Mouse (Mus musculus) G1E (cell line): ENCODE data around the gene Pitpnc1. TPM values are rescaled to one million over a fixed set of nuclear protein-coding genes. Genes with fewer than 3 reads are reported as not detected.

Experiments used
- ATAC-seq: 2 replicates; pipeline ENCODE4 v1.8.0; 2016; ENCODE audit warnings: mild to moderate bottlenecking; ENCODE audit not compliant: insufficient number of reproducible peaks, poor library complexity, low FRiP score, severe bottlenecking; ENCODE audit errors: extremely low read depth
- DNase-seq: peaks from one replicate; pipeline ENCODE4 v3.0.0; 2012; ENCODE audit warnings: low spot score
- H3K27me3 ChIP-seq: 2 replicates; pipeline ENCODE4 v1.6.1; 2012; ENCODE audit warnings: mild to moderate bottlenecking, low read length, inconsistent platforms; ENCODE audit not compliant: insufficient read depth
- H3K36me3 ChIP-seq: replicated peaks from 2 replicates; pipeline ENCODE3; 2012; ENCODE audit warnings: mild to moderate bottlenecking, inconsistent platforms
- H3K4me1 ChIP-seq: 2 replicates; pipeline ENCODE4 v1.6.1; 2012; ENCODE audit warnings: low read depth, low read length, inconsistent platforms, mixed read lengths; ENCODE audit not compliant: insufficient read depth
- H3K4me3 ChIP-seq: 2 replicates; pipeline ENCODE4 v1.5.1; 2012; ENCODE audit warnings: low read depth, mild to moderate bottlenecking, inconsistent platforms, low read length, moderate library complexity, mixed read lengths
- H3K9me3 ChIP-seq: replicated peaks from 2 replicates; pipeline ENCODE4 v1.6.1; 2012; ENCODE audit warnings: inconsistent platforms
- CTCF ChIP-seq: IDR thresholded peaks from 2 replicates; pipeline ENCODE4 v1.5.1; 2012; ENCODE audit warnings: low read depth, low read length, inconsistent platforms, mixed read lengths
- GATA1 ChIP-seq: IDR thresholded peaks from 2 replicates; pipeline ENCODE4 v1.6.1; 2012; ENCODE audit warnings: borderline replicate concordance, low read length, inconsistent platforms, mixed read lengths
- GATA2 ChIP-seq: IDR thresholded peaks from 2 replicates; pipeline ENCODE4 v1.6.1; 2012; ENCODE audit warnings: low read depth, low read length, inconsistent platforms, borderline replicate concordance
- POLR2AphosphoS5 ChIP-seq: IDR thresholded peaks from 2 replicates; pipeline ENCODE4 v1.6.1; 2012; ENCODE audit warnings: low read depth, low read length, inconsistent platforms; ENCODE audit not compliant: insufficient replicate concordance
- TAL1 ChIP-seq: conservative IDR thresholded peaks from 2 replicates; pipeline ENCODE4 v1.6.1; 2012; ENCODE audit warnings: low read depth, low read length, inconsistent platforms, mixed read lengths
- polyA plus RNA-seq: library from polyadenylated mRNA; stranded (reverse); fragments of >175 nt; gene quantifications from 2 replicates; pipeline ENCODE4 v1.2.3, GENCODE M21; 2012
- total RNA-seq, 2 experiments: library from RNA; stranded (forward) in 1 of 2; stranded (reverse) in 1 of 2; fragments of 200-1000 nt in 1 of 2; fragments of >200 nt in 1 of 2; fragmentation: Nextera tagmentation in 1 of 2; gene quantifications; 2 replicates each; pipeline ENCODE4 v1.2.3; 2014 to 2017

The Pitpnc1 gene
- total and polyA plus RNA-seq, 3 experiments = 9.9 to 53.5 (median 31.5) TPM

DNA sequence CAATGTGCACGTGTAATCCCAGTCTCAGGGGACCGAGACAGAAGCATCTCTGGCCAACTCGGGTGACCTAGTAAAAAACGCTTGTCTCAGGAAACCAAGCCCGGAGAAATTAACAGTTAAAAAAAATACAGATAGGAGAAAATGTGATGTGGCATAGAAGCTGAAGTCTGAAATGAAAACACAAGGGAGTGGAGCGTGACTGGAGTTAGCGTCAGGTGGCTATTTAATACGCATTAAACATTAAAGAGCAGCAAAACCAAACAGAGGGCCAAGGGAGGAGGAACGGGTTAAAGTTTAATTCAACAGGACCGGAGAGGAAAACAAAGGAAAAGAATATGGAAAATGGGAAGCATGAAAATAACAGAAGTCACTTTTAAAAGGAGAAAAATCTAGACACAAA is 67.2 kb downstream of the Pitpnc1 start:
- ATAC-seq (no peak), DNase-seq (no peak)
- Histone ChIP-seq H3K9me3 (no peaks in the 10 kb centered on the region), H3K27me3 (no peaks in the 10 kb centered on the region), H3K4me1 (peaks cover 57% of the 10 kb centered on the region), H3K36me3 (peaks cover 47% of the 10 kb centered on the region), H3K4me3 (no peak overlapping the region)
- no peak for TF ChIP-seq TAL1
- no peak for TF ChIP-seq POLR2AphosphoS5
- TF ChIP-seq CTCF = no peak
- TF ChIP-seq GATA2 = no peak
- TF ChIP-seq GATA1 = no peak

DNA sequence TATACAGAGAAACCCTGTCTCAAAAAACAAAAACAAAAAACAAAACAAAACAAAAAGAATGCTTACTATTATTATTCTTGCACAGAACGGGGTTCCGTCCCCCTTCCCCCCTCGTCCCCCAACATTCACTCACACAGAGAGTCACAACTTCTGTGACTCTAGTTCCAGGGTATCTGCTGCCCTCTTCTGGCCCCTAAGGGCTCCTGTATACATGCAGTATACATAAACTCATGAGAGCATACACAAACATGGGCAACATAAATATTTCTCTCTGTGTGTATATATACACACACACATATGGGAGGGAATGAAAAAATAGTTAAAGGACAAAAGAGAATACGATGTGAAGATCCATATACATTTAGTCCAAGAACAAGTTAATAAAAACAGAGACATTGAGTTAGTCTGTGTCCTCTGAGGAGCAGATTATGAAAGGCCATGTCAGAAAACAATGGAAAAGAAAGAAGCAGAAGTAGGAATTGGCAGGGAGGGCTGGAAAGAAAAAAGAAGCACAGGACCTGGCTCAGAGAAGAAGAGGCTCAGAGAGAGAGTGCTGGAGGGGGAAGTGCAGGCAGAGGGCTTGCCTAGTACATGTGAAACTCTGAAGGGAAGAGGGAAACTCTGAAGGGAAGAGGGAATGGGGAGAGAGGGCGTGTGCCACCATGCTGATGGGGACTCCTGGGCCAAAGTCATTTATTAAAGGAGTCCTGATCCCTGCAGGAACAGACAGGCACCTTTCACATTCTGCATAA is 68.5 kb downstream of the Pitpnc1 start:
- no peaks in the 10 kb centered on the region for H3K27me3 ChIP-seq
- H3K4me3 ChIP-seq = no peak overlapping the region
- no peak for ATAC-seq
- TF ChIP-seq POLR2AphosphoS5 = no peak
- TF ChIP-seq CTCF = no peak
- no peak for TF ChIP-seq GATA1
- no peak for TF ChIP-seq TAL1
- TF ChIP-seq GATA2 = no peak
- H3K36me3 ChIP-seq = peaks cover 45% of the 10 kb centered on the region
- no peaks in the 10 kb centered on the region for H3K9me3 ChIP-seq
- no peak for DNase-seq
- H3K4me1 ChIP-seq = peaks cover 57% of the 10 kb centered on the region

DNA sequence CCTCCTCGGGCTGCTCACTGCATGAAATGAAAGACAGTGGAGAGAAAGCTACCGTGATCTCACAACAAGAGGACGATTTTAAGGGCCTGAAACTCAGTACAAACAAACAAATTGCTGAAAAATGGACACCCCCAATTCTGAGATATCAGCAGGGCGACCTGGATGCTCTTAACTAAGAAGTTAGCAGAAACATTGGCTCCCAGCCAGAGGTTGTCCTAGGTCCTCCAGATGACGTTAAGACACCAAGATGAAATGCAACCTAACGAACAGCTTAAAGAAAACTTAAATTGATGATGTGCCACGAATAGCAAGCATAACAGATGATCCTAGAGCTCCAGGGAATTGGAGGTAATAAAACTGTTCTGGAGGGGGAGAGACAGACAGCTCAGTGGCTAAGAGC is 69.7 kb downstream of the Pitpnc1 start:
- TF ChIP-seq GATA2 (no peak), GATA1 (no peak), POLR2AphosphoS5 (no peak), TAL1 (no peak), CTCF (no peak)
- Histone ChIP-seq H3K9me3 (no peaks in the 10 kb centered on the region), H3K36me3 (peaks cover 34% of the 10 kb centered on the region), H3K4me3 (no peak overlapping the region), H3K27me3 (no peaks in the 10 kb centered on the region), H3K4me1 (peaks cover 64% of the 10 kb centered on the region)
- ATAC-seq = no peak
- no peak for DNase-seq

DNA sequence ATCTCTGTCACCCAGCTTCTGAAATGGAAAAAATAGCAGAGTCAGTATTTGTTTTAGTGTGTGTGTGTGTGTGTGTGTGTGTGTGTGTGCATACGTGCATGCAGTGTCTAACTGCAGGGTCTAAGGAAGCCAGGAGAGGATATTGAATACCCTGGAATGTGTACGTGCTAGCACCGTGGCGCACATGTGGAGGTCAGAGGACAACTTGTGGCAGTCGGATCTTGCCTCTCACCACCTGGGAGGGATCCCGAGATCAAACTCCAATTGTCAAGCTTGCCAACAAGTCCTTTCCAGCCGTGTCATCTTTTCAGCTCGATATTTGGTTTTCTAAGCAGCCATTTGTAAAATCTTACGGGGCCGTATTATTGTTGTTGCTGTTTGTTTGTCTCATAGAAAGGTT is 70.5 kb downstream of the Pitpnc1 start:
- Histone ChIP-seq H3K4me1 (peaks cover 68% of the 10 kb centered on the region), H3K27me3 (no peaks in the 10 kb centered on the region), H3K9me3 (no peaks in the 10 kb centered on the region), H3K36me3 (peaks cover 30% of the 10 kb centered on the region), H3K4me3 (no peak overlapping the region)
- no peak for DNase-seq
- TF ChIP-seq TAL1 (no peak), POLR2AphosphoS5 (no peak), CTCF (no peak), GATA1 (no peak), GATA2 (no peak)
- ATAC-seq = no peak

DNA sequence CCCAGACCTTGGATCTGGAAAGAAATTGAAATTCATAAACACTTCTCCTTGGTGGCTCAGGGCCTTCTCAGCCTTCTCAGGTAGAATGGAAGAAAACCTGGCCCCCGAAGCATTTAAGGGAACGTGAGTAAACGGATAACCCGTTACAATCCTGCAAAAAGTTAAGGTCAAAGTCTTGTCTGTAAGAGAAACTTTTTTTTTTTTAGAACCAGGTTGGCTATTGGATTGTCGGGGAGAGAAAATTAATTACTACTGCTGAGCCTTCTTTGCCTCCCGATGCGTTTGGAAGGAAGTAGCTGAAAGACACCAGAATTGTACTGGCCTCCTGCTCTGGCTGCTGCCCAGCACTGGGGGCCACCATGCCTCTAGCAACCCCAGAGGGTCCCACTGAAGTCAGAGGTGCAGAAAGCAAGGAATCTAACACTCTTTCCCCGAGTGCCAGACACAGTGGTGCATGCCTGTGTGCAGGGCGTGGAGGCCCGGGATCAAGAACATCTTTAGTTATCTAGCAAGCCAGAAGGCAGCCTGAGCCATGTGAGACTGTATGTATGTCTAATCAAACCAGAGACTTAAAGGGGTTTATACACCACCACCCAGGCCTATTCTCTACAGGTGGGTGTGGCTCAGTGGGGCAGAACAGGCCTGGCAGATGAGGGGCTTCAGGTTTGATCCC is 73.0 kb downstream of the Pitpnc1 start:
- peak; percentile 61 for DNase-seq
- Histone ChIP-seq H3K9me3 (no peaks in the 10 kb centered on the region), H3K27me3 (no peaks in the 10 kb centered on the region), H3K4me3 (peak overlapping the region; percentile 54; the same call in 1 of the 2 replicates), H3K4me1 (peaks cover 84% of the 10 kb centered on the region), H3K36me3 (peaks cover 36% of the 10 kb centered on the region)
- TF ChIP-seq TAL1 = peak; percentile 71
- TF ChIP-seq GATA1 = no peak
- ATAC-seq = peak; percentile 85

DNA sequence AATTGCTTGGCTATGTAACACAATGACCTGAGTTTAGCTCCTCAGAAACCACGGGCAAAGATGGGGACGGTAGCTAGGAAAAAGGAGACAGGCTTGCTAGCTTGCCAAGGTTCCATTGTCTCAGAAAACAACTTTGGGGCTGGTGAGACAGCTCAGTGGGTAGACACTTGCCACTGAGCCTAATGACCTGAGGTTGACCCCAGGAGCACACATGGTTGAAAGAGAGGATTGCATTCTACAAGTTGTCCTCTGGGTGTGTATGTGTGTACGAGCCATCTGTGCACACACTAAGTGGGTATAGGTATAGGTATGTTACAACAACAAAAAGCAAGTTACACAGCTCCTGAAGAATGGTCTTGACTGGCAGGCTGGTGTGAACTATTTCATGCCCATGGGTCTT is 76.3 kb downstream of the Pitpnc1 start:
- Histone ChIP-seq H3K9me3 (no peaks in the 10 kb centered on the region), H3K27me3 (no peaks in the 10 kb centered on the region), H3K4me1 (peaks cover 79% of the 10 kb centered on the region), H3K36me3 (peaks cover 48% of the 10 kb centered on the region), H3K4me3 (no peak overlapping the region)
- TF ChIP-seq GATA1 = no peak
- TF ChIP-seq GATA2 = no peak
- TF ChIP-seq CTCF = no peak
- no peak for TF ChIP-seq POLR2AphosphoS5
- no peak for TF ChIP-seq TAL1
- no peak for DNase-seq
- no peak for ATAC-seq

DNA sequence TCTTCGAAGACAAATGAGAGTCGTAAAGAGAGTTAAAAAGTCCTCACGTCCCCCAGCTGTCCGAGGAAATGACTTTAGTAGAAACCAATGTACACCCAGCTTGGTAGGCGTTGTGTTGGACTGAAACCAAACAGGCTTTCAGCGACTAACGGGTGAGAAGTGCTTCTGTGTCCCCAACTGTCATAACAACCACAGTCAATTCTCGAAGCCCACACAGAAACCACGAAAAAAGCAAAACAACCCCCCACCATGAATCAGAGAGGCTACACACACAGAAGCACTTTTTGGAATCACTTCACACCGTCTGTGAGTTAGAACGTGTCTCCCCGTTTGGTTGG is 76.7 kb downstream of the Pitpnc1 start:
- Histone ChIP-seq H3K4me1 (peaks cover 76% of the 10 kb centered on the region), H3K4me3 (no peak overlapping the region), H3K36me3 (peaks cover 45% of the 10 kb centered on the region), H3K9me3 (no peaks in the 10 kb centered on the region), H3K27me3 (no peaks in the 10 kb centered on the region)
- DNase-seq (no peak), ATAC-seq (no peak)
- TF ChIP-seq CTCF (no peak), GATA1 (no peak), TAL1 (no peak), POLR2AphosphoS5 (no peak), GATA2 (no peak)
